Mouse (Mus musculus): ENCODE results near the gene Tpcn1. TPM values are rescaled to one million over a fixed set of nuclear protein-coding genes. Genes with fewer than 3 reads are reported as not detected.

The Tpcn1 gene
- polyA plus RNA-seq, 1 experiment from 2014 or later: 24.8 TPM

- DNase-seq (ENCODE audit: low spot score): no peak
Measured at GRCm38 (mm10) chr5:120592141-120592540, 3.7 kb upstream of the Tpcn1 start.

GRCm38 (mm10) chr5:120590356-120591010 lies 2.0 kb upstream of the Tpcn1 start:
- H3K4me1 ChIP-seq (ENCODE audit: control insufficient read depth, insufficient read depth, low read length): peaks cover 11% of the 10 kb centered on the region
- 0 out of 2 replicates have a peak, but pooled peaks cover 4% of the 10 kb centered on the region for H3K9me3 ChIP-seq (ENCODE audit: control insufficient read depth, low read length)
- no peak overlapping the region for H3K27ac ChIP-seq (replicated peaks; ENCODE audit: low read depth, low read length)
- no peak overlapping the region for H3K4me3 ChIP-seq (ENCODE audit: low read depth, low read length)
- ATAC-seq (ENCODE audit: low read depth): no peak
- H3K27me3 ChIP-seq (replicated peaks; ENCODE audit: control insufficient read depth, insufficient read depth, low read length): no peaks in the 10 kb centered on the region
- no peaks in the 10 kb centered on the region for H3K36me3 ChIP-seq (ENCODE audit: control insufficient read depth, insufficient read depth, low read length)
- 75% methylated on average over 16 of the region's 16 CpGs for WGBS
- H3K4me2 ChIP-seq (ENCODE audit: low read depth, low read length): no peak overlapping the region
- no peak overlapping the region for H3K9ac ChIP-seq (ENCODE audit: low read depth, low read length)
- DNase-seq (ENCODE audit: low spot score): no peak

More at GRCm38 (mm10) chr5:120592141-120592540, 3.7 kb upstream of the Tpcn1 start:
- Histone ChIP-seq H3K27me3 (replicated peaks; ENCODE audit: control insufficient read depth, insufficient read depth, low read length) (no peaks in the 10 kb centered on the region), H3K9ac (ENCODE audit: low read depth, low read length) (no peak overlapping the region), H3K4me3 (ENCODE audit: low read depth, low read length) (no peak overlapping the region), H3K27ac (replicated peaks; ENCODE audit: low read depth, low read length) (no peak overlapping the region), H3K4me1 (ENCODE audit: control insufficient read depth, insufficient read depth, low read length) (peaks cover 4% of the 10 kb centered on the region), H3K9me3 (ENCODE audit: control insufficient read depth, low read length) (0 out of 2 replicates have a peak, but pooled peaks cover 4% of the 10 kb centered on the region), H3K4me2 (ENCODE audit: low read depth, low read length) (no peak overlapping the region), H3K36me3 (ENCODE audit: control insufficient read depth, insufficient read depth, low read length) (no peaks in the 10 kb centered on the region)
- 58% methylated on average over 7 of the region's 7 CpGs for WGBS
- no peak for ATAC-seq (ENCODE audit: low read depth)

GRCm38 (mm10) chr5:120587940-120588568 lies 419 bp downstream of the Tpcn1 start:
- Histone ChIP-seq H3K9me3 (ENCODE audit: control insufficient read depth, low read length) (0 out of 2 replicates have a peak, but pooled peaks cover 4% of the 10 kb centered on the region), H3K27ac (replicated peaks; ENCODE audit: low read depth, low read length) (peak overlapping the region; percentile 61), H3K27me3 (replicated peaks; ENCODE audit: control insufficient read depth, insufficient read depth, low read length) (no peaks in the 10 kb centered on the region), H3K4me1 (ENCODE audit: control insufficient read depth, insufficient read depth, low read length) (peaks cover 11% of the 10 kb centered on the region), H3K4me2 (ENCODE audit: low read depth, low read length) (peak overlapping the region; percentile 99), H3K9ac (ENCODE audit: low read depth, low read length) (peak overlapping the region; percentile 83), H3K36me3 (ENCODE audit: control insufficient read depth, insufficient read depth, low read length) (peaks cover 21% of the 10 kb centered on the region), H3K4me3 (ENCODE audit: low read depth, low read length) (peak overlapping the region; percentile 89)
- no peak for DNase-seq (ENCODE audit: low spot score)
- WGBS: 4% methylated on average over 12 of the region's 29 CpGs
- no peak for ATAC-seq (ENCODE audit: low read depth)

- peak overlapping the region; percentile 99 for H3K4me2 ChIP-seq (ENCODE audit: low read depth, low read length)
- DNase-seq (ENCODE audit: low spot score): no peak
- H3K27me3 ChIP-seq (replicated peaks; ENCODE audit: control insufficient read depth, insufficient read depth, low read length): no peaks in the 10 kb centered on the region
- H3K27ac ChIP-seq (replicated peaks; ENCODE audit: low read depth, low read length): peak overlapping the region; percentile 36
- H3K9me3 ChIP-seq (ENCODE audit: control insufficient read depth, low read length): 0 out of 2 replicates have a peak, but pooled peaks cover 4% of the 10 kb centered on the region
- peaks cover 11% of the 10 kb centered on the region for H3K4me1 ChIP-seq (ENCODE audit: control insufficient read depth, insufficient read depth, low read length)
- peaks cover 25% of the 10 kb centered on the region for H3K36me3 ChIP-seq (ENCODE audit: control insufficient read depth, insufficient read depth, low read length)
- H3K9ac ChIP-seq (ENCODE audit: low read depth, low read length): peak overlapping the region; percentile 83
- ATAC-seq (ENCODE audit: low read depth): no peak
- peak overlapping the region; percentile 89 for H3K4me3 ChIP-seq (ENCODE audit: low read depth, low read length)
- 27% methylated on average over 9 of the region's 9 CpGs for WGBS
Measured at GRCm38 (mm10) chr5:120587616-120587926, 902 bp downstream of the Tpcn1 start.

- Histone ChIP-seq H3K36me3 (ENCODE audit: control insufficient read depth, insufficient read depth, low read length) (peaks cover 31% of the 10 kb centered on the region), H3K9me3 (ENCODE audit: control insufficient read depth, low read length) (no peaks in the 10 kb centered on the region), H3K4me1 (ENCODE audit: control insufficient read depth, insufficient read depth, low read length) (peaks cover 11% of the 10 kb centered on the region), H3K4me3 (ENCODE audit: low read depth, low read length) (peak overlapping the region; percentile 89), H3K27me3 (replicated peaks; ENCODE audit: control insufficient read depth, insufficient read depth, low read length) (no peaks in the 10 kb centered on the region), H3K27ac (replicated peaks; ENCODE audit: low read depth, low read length) (peak overlapping the region; percentile 53), H3K9ac (ENCODE audit: low read depth, low read length) (peak overlapping the region; percentile 83), H3K4me2 (ENCODE audit: low read depth, low read length) (peak overlapping the region; percentile 99)
- ATAC-seq (ENCODE audit: low read depth) (no peak), DNase-seq (ENCODE audit: low spot score) (peak; percentile 73)
- WGBS: 10% methylated on average over 17 of the region's 17 CpGs
Measured at GRCm38 (mm10) chr5:120586741-120587615, 1.5 kb downstream of the Tpcn1 start.

GRCm38 (mm10) chr5:120584968-120585367 lies 3.5 kb downstream of the Tpcn1 start:
- H3K4me3 ChIP-seq (ENCODE audit: low read depth, low read length): no peak overlapping the region
- no peak overlapping the region for H3K4me2 ChIP-seq (ENCODE audit: low read depth, low read length)
- peaks cover 13% of the 10 kb centered on the region for H3K4me1 ChIP-seq (ENCODE audit: control insufficient read depth, insufficient read depth, low read length)
- H3K36me3 ChIP-seq (ENCODE audit: control insufficient read depth, insufficient read depth, low read length): peaks cover 50% of the 10 kb centered on the region
- no peaks in the 10 kb centered on the region for H3K9me3 ChIP-seq (ENCODE audit: control insufficient read depth, low read length)
- 49% methylated on average over 15 of the region's 15 CpGs for WGBS
- no peak for ATAC-seq (ENCODE audit: low read depth)
- H3K27ac ChIP-seq (replicated peaks; ENCODE audit: low read depth, low read length): no peak overlapping the region
- no peak for DNase-seq (ENCODE audit: low spot score)
- no peak overlapping the region for H3K9ac ChIP-seq (ENCODE audit: low read depth, low read length)
- no peaks in the 10 kb centered on the region for H3K27me3 ChIP-seq (replicated peaks; ENCODE audit: control insufficient read depth, insufficient read depth, low read length)

- no peak overlapping the region for H3K4me2 ChIP-seq (ENCODE audit: low read depth, low read length)
- peaks cover 51% of the 10 kb centered on the region for H3K36me3 ChIP-seq (ENCODE audit: control insufficient read depth, insufficient read depth, low read length)
- peaks cover 27% of the 10 kb centered on the region for H3K4me1 ChIP-seq (ENCODE audit: control insufficient read depth, insufficient read depth, low read length)
- H3K9me3 ChIP-seq (ENCODE audit: control insufficient read depth, low read length): no peaks in the 10 kb centered on the region
- no peak overlapping the region for H3K27ac ChIP-seq (replicated peaks; ENCODE audit: low read depth, low read length)
- H3K4me3 ChIP-seq (ENCODE audit: low read depth, low read length): no peak overlapping the region
- H3K9ac ChIP-seq (ENCODE audit: low read depth, low read length): no peak overlapping the region
- ATAC-seq (ENCODE audit: low read depth) (no peak), DNase-seq (ENCODE audit: low spot score) (no peak)
- 95% methylated on average over 4 of the region's 4 CpGs for WGBS
- H3K27me3 ChIP-seq (replicated peaks; ENCODE audit: control insufficient read depth, insufficient read depth, low read length): no peaks in the 10 kb centered on the region
Measured at GRCm38 (mm10) chr5:120583511-120583910, 5.0 kb downstream of the Tpcn1 start.

- Histone ChIP-seq H3K4me2 (ENCODE audit: low read depth, low read length) (no peak overlapping the region), H3K4me1 (ENCODE audit: control insufficient read depth, insufficient read depth, low read length) (peaks cover 30% of the 10 kb centered on the region), H3K36me3 (ENCODE audit: control insufficient read depth, insufficient read depth, low read length) (peaks cover 51% of the 10 kb centered on the region), H3K9ac (ENCODE audit: low read depth, low read length) (no peak overlapping the region), H3K4me3 (ENCODE audit: low read depth, low read length) (no peak overlapping the region), H3K27ac (replicated peaks; ENCODE audit: low read depth, low read length) (no peak overlapping the region), H3K27me3 (replicated peaks; ENCODE audit: control insufficient read depth, insufficient read depth, low read length) (no peaks in the 10 kb centered on the region), H3K9me3 (ENCODE audit: control insufficient read depth, low read length) (no peaks in the 10 kb centered on the region)
- ATAC-seq (ENCODE audit: low read depth) (no peak), DNase-seq (ENCODE audit: low spot score) (no peak)
- WGBS: 86% methylated on average over 9 of the region's 9 CpGs
Measured at GRCm38 (mm10) chr5:120582002-120582401, 6.5 kb downstream of the Tpcn1 start.
